Mouse (Mus musculus) embryonic facial prominence, embryonic 13.5 days (tissue): Measurements from ENCODE around the gene Helz2. TPM values are rescaled to one million over a fixed set of nuclear protein-coding genes. Genes with fewer than 3 reads are reported as not detected.
A peak's percentile ranks its signal among the peaks of the same experiment; 100 is the strongest.

ENCODE experiments used
- ATAC-seq: fragments of 200-750 bp; cut with Nextera tagmentation; 2 replicates; pipeline ENCODE4 v1.8.0; 2017; ENCODE audit warnings: low read depth; ENCODE audit not compliant: insufficient number of reproducible peaks, insufficient read depth, low FRiP score, low TSS enrichment
- H3K27ac ChIP-seq: fragments of 300-500 bp; sonication (generic); 2 replicates; pipeline ENCODE4 v1.5.1; 2015; ENCODE audit warnings: moderate library complexity, mild to moderate bottlenecking, inconsistent platforms
- H3K27me3 ChIP-seq: fragments of 300-500 bp; sonication (generic); 2 replicates; pipeline ENCODE4 v1.6.1; 2015; ENCODE audit warnings: mild to moderate bottlenecking, inconsistent platforms
- H3K36me3 ChIP-seq: fragments of 300-500 bp; sonication (generic); 2 replicates; pipeline ENCODE4 v1.6.1; 2015; ENCODE audit warnings: mild to moderate bottlenecking, inconsistent platforms
- H3K4me1 ChIP-seq: fragments of 300-500 bp; sonication (generic); 2 replicates; pipeline ENCODE4 v1.6.1; 2015; ENCODE audit warnings: inconsistent platforms
- H3K4me2 ChIP-seq: fragments of 300-500 bp; sonication (generic); 2 replicates; pipeline ENCODE4 v1.6.1; 2015; ENCODE audit warnings: moderate library complexity, mild to moderate bottlenecking, inconsistent platforms
- H3K4me3 ChIP-seq: fragments of 300-500 bp; sonication (generic); 2 replicates; pipeline ENCODE4 v1.5.1; 2015; ENCODE audit warnings: mild to moderate bottlenecking, inconsistent platforms
- H3K9ac ChIP-seq: fragments of 300-500 bp; sonication (generic); 2 replicates; pipeline ENCODE4 v1.6.1; 2015; ENCODE audit warnings: mild to moderate bottlenecking, inconsistent platforms
- H3K9me3 ChIP-seq: fragments of 300-500 bp; sonication (generic); 2 replicates; pipeline ENCODE4 v1.6.1; 2016; ENCODE audit warnings: inconsistent platforms
- WGBS: fragments of 180-500 bp; shearing (Covaris S2); methylation state at CpG from one replicate; pipeline ENCODE4 v1.1.7; 2015; ENCODE audit warnings: mixed read lengths; 5-methylcytosine and 5-hydroxymethylcytosine counted together
- polyA plus RNA-seq: library from polyadenylated mRNA; unstranded; fragments of >200 nt; fragmentation: Nextera tagmentation; extraction: Ambion mirVana; gene quantifications from 2 replicates; pipeline ENCODE4 v1.2.1, GENCODE M21; 2015

Gene Helz2
- polyA plus RNA-seq, 1 experiment from 2014 or later, result 0.51 TPM

GRCm38 (mm10) chr2:181272092-181272491 is 30.3 kb upstream of the Helz2 start:
- ATAC-seq, result no peak
- H3K9me3 ChIP-seq, result no peaks in the 10 kb centered on the region
- H3K4me3 ChIP-seq, result no peak overlapping the region
- H3K27ac ChIP-seq, result no peak overlapping the region
- H3K9ac ChIP-seq, result no peak overlapping the region
- no peaks in the 10 kb centered on the region for H3K4me1 ChIP-seq
- H3K4me2 ChIP-seq, result no peak overlapping the region
- H3K27me3 ChIP-seq, result no peaks in the 10 kb centered on the region
- peaks cover 59% of the 10 kb centered on the region for H3K36me3 ChIP-seq
- 80% methylated on average over 2 of the region's 2 CpGs for WGBS

DNA sequence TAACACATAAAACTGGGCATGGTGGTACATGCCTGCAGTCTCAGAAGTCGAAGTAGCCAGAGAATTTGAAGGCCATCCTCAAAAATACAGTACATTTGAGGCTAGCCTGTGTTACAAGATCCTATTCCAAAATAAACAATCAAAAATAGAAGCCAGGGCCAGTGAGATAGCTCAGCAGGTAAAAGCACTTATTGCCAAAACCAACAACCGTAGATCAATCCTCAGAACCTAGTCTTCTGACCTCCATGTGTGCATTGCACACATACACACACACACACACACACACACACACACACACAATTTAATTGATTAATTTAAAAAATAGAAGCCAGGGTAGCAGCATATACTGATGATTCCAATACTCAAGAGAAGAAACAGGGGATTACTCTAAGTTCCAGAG is 25.0 kb upstream of the Helz2 start:
- no peak overlapping the region for H3K4me2 ChIP-seq
- no peaks in the 10 kb centered on the region for H3K4me1 ChIP-seq
- no peaks in the 10 kb centered on the region for H3K27me3 ChIP-seq
- 93% methylated on average over 2 of the region's 2 CpGs for WGBS
- H3K9me3 ChIP-seq, result no peaks in the 10 kb centered on the region
- H3K27ac ChIP-seq, result no peak overlapping the region
- no peak for ATAC-seq
- peaks cover 62% of the 10 kb centered on the region for H3K36me3 ChIP-seq
- no peak overlapping the region for H3K4me3 ChIP-seq
- no peak overlapping the region for H3K9ac ChIP-seq

DNA sequence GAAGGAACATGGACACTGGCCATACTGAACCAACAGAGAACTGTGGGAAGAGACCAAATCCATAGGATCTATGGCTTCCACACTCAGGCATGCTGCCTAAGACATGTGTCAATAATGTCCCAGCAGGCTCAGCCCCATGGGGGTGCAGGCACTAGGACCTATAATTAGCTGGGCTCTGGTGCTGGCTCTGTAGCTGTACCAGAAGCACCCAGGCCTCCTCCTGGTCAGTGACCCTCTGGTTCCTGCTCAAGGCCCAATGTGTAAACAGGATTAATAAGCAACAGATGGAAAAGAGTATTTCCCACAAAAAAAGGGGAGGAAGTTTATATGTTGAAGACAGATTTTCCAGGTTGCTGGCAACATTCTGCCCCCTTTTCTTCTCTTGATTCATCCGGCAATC is 11.4 kb upstream of the Helz2 start:
- Histone ChIP-seq H3K4me3 (no peak overlapping the region), H3K9ac (no peak overlapping the region), H3K27me3 (no peaks in the 10 kb centered on the region), H3K4me2 (no peak overlapping the region), H3K36me3 (peaks cover 74% of the 10 kb centered on the region), H3K4me1 (no peaks in the 10 kb centered on the region), H3K27ac (no peak overlapping the region), H3K9me3 (no peaks in the 10 kb centered on the region)
- no peak for ATAC-seq
- WGBS, result 65% methylated on average over 1 of the region's 1 CpGs

GRCm38 (mm10) chr2:181251841-181252240 is 10.0 kb upstream of the Helz2 start:
- no peak overlapping the region for H3K27ac ChIP-seq
- ATAC-seq, result no peak
- no peaks in the 10 kb centered on the region for H3K9me3 ChIP-seq
- H3K9ac ChIP-seq, result no peak overlapping the region
- WGBS, result 80% methylated on average over 1 of the region's 1 CpGs
- no peaks in the 10 kb centered on the region for H3K27me3 ChIP-seq
- H3K4me2 ChIP-seq, result no peak overlapping the region
- no peak overlapping the region for H3K4me3 ChIP-seq
- no peaks in the 10 kb centered on the region for H3K4me1 ChIP-seq
- peaks cover 60% of the 10 kb centered on the region for H3K36me3 ChIP-seq

DNA sequence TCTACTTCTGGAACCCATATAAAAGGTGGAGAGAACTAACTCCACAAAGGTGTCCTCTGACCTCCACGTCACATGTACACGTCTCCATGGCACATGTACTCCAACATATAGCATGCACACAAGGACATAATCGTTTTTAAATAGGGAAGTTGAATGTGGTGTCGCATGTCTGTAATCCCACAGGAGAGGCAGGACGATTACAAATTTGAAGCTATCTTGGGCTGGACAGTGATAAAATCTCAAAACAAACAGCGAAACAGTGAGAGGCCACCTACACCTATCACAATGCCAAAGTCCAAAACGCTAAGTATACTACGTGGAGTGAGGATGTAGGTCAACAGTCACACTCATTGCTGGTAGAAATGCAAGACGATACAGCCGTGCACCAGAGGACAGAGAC is 7.4 kb upstream of the Helz2 start:
- WGBS, result 80% methylated on average over 10 of the region's 10 CpGs
- Histone ChIP-seq H3K9ac (no peak overlapping the region), H3K27me3 (no peaks in the 10 kb centered on the region), H3K27ac (no peak overlapping the region), H3K4me2 (no peak overlapping the region), H3K9me3 (no peaks in the 10 kb centered on the region), H3K36me3 (peaks cover 36% of the 10 kb centered on the region), H3K4me1 (no peaks in the 10 kb centered on the region), H3K4me3 (no peak overlapping the region)
- ATAC-seq, result no peak

DNA sequence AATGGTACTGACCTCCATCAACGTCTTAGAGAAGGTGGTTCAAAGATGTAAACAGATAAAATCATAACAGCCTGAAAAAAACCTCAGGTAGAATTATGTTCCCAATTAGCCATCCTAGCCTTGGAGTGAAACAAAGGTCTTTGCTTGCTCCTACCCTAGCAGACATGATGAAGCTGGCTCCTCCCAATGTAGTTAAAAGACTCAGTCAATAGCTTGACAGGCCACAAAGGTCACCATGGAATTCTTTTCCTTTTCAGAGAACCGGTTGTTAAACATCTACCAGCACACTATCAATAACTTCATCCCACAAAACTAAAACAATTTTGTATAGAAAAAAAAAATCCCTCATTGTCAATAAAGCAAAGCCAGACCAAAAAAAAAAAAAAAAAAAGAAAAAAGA is 3.2 kb upstream of the Helz2 start:
- no peaks in the 10 kb centered on the region for H3K9me3 ChIP-seq

DNA sequence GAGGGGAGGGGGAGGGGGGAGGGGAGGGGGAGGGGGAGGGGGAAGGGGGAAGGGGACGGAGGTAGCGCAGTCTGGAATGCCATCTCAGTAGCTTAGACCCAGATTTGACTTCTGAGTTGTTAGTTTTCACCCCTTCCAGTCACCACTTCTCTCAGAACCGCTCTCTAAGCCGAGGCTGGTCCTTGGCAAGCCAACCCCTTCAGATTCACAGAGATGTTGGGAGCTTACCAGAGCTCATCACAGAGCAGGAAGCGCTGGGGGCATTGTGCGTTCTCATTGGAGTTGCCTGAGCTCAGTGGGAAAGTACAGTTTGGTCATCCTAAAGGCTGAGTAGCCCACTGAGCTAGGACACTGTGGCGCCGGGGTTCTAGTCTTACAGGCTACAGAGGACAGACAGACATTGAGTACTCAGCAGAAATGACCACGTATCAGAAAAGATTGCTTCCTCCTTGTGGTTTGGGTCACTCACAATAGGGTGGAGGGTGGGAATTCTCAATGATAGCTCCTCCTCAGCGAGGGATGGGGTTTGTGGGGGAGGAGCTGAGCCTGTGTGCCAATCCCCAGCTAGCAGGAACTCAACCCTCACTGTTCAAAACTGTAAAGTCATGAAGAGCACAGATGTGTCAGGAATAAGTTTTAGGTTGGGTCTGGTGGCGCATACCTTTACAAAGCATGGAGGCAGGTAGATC is 2.0 kb upstream of the Helz2 start:
- 32% methylated on average over 11 of the region's 11 CpGs for WGBS

More for the DNA sequence above, 3.2 kb upstream of the Helz2 start:
- 29% methylated on average over 2 of the region's 2 CpGs for WGBS
- Histone ChIP-seq H3K27me3 (no peaks in the 10 kb centered on the region), H3K9ac (no peak overlapping the region), H3K27ac (no peak overlapping the region), H3K4me1 (peaks cover 11% of the 10 kb centered on the region), H3K36me3 (0 out of 2 replicates have a peak, but pooled peaks cover 1% of the 10 kb centered on the region), H3K4me2 (no peak overlapping the region), H3K4me3 (no peak overlapping the region)
- no peak for ATAC-seq

GRCm38 (mm10) chr2:181242314-181242665 is 463 bp upstream of the Helz2 start:
- H3K9ac ChIP-seq, result peak overlapping the region; percentile 73; the same call in 1 of the 2 replicates
- ATAC-seq, result no peak
- 43% methylated on average over 3 of the region's 3 CpGs for WGBS
- H3K4me3 ChIP-seq, result peak overlapping the region; percentile 49
- no peaks in the 10 kb centered on the region for H3K27me3 ChIP-seq
- no peaks in the 10 kb centered on the region for H3K9me3 ChIP-seq
- peaks cover 11% of the 10 kb centered on the region for H3K4me1 ChIP-seq
- H3K36me3 ChIP-seq, result no peaks in the 10 kb centered on the region
- H3K27ac ChIP-seq, result no peak overlapping the region
- H3K4me2 ChIP-seq, result peak overlapping the region; percentile 67

More for the DNA sequence above, 2.0 kb upstream of the Helz2 start:
- Histone ChIP-seq H3K9ac (no peak overlapping the region), H3K9me3 (no peaks in the 10 kb centered on the region), H3K4me1 (peaks cover 11% of the 10 kb centered on the region), H3K4me2 (no peak overlapping the region), H3K4me3 (no peak overlapping the region), H3K36me3 (no peaks in the 10 kb centered on the region), H3K27ac (no peak overlapping the region), H3K27me3 (no peaks in the 10 kb centered on the region)
- ATAC-seq, result no peak

DNA sequence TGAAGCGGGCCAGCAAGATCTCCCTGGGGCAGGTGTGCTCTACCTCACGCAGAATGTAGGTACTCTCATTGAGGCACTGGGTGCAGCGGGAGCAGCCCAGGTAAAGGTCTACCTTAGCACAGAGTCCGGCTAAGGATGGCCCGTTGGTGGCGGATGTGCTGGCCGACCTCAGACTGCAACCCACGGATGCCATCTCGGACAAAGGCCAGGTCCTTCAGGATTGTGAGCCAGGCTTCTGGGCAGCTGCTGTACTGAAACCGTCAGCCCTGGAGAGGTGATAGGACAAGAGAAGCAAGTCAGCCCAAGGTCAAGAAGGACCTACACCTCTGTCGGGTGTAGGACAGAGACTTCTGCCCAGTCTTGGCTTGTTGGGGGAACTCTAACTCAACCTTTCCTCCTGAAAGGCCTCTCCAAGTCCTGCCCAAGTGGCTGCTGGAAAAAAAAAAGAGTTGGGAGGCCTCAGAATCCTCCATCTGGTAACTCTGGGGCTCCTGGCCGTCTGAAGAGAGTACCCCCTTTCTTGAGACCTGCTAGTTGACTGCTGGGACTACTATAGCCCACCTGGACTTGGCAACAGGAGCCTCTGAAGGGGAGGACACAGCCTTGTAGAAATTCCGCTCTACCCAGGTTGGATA is 904 bp downstream of the Helz2 start:
- H3K36me3 ChIP-seq, result no peaks in the 10 kb centered on the region
- H3K4me1 ChIP-seq, result peaks cover 11% of the 10 kb centered on the region
- peak overlapping the region; percentile 73; the same call in 1 of the 2 replicates for H3K9ac ChIP-seq
- no peaks in the 10 kb centered on the region for H3K9me3 ChIP-seq
- no peak for ATAC-seq
- peak overlapping the region; percentile 49; the same call in 1 of the 2 replicates for H3K4me3 ChIP-seq
- 90% methylated on average over 13 of the region's 13 CpGs for WGBS
- H3K27ac ChIP-seq, result no peak overlapping the region
- H3K27me3 ChIP-seq, result no peaks in the 10 kb centered on the region
- H3K4me2 ChIP-seq, result peak overlapping the region; percentile 67

DNA sequence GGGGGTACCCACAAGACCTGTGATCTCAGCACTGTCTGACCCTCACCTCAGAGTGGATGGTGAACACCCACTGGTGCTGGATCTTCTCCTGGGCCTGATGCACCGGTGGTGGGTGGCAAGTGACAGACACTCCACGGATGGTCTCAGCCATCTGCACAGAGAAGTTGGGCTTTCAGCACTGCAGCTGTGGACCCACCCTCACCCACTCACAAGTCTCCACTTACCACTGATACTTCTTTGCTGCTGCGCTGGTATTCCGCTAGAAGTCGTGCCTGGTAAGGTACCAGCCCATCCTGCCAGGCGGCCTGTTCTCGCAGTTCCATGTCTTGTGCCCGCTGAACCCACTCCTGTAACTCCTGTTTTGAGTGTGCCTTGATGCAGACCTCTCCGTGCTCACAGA is 2.6 kb downstream of the Helz2 start:
- no peak for ATAC-seq
- Histone ChIP-seq H3K9ac (no peak overlapping the region), H3K27ac (no peak overlapping the region), H3K36me3 (no peaks in the 10 kb centered on the region), H3K9me3 (no peaks in the 10 kb centered on the region), H3K4me2 (no peak overlapping the region), H3K27me3 (no peaks in the 10 kb centered on the region), H3K4me1 (peaks cover 11% of the 10 kb centered on the region), H3K4me3 (no peak overlapping the region)
- 90% methylated on average over 9 of the region's 9 CpGs for WGBS

- ATAC-seq, result no peak
- Histone ChIP-seq H3K9ac (no peak overlapping the region), H3K4me1 (peaks cover 8% of the 10 kb centered on the region), H3K27me3 (no peaks in the 10 kb centered on the region), H3K27ac (no peak overlapping the region), H3K4me2 (no peak overlapping the region), H3K4me3 (no peak overlapping the region), H3K36me3 (no peaks in the 10 kb centered on the region), H3K9me3 (no peaks in the 10 kb centered on the region)
- WGBS, result 72% methylated on average over 2 of the region's 2 CpGs
These were observed 3.0 kb downstream of the Helz2 start for GRCm38 (mm10) chr2:181238861-181239260.

- no peak for ATAC-seq
- no peaks in the 10 kb centered on the region for H3K36me3 ChIP-seq
- WGBS, result 80% methylated on average over 10 of the region's 10 CpGs
- no peak overlapping the region for H3K4me3 ChIP-seq
- H3K4me1 ChIP-seq, result peaks cover 7% of the 10 kb centered on the region
- no peaks in the 10 kb centered on the region for H3K9me3 ChIP-seq
- no peak overlapping the region for H3K9ac ChIP-seq
- no peak overlapping the region for H3K4me2 ChIP-seq
- H3K27me3 ChIP-seq, result no peaks in the 10 kb centered on the region
- H3K27ac ChIP-seq, result no peak overlapping the region
These were observed 3.7 kb downstream of the Helz2 start for GRCm38 (mm10) chr2:181238091-181238610.
